Comparison of ENCODE assay signal across 8 mouse cellular contexts in the genomic region with DNA sequence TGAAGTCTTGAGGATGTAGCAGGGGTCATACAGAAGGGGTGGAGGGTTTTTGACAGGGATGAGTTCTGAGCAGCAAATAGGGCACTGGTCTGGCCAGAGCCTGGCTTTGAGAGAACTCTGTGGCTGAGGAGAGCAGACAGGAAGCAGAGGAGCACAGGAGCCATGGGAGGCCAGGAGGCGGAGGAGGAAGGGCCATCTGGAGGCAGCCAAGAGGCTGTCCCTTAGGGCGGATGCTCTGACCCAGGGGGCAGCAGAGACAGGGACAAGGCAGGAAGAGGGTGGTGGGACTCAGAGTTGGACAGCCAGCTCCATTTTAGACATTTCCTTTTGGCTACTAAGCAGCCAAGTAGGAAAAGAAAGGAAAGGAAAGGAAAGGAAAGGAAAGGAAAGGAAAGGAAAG. TPM values are rescaled to one million over a fixed set of nuclear protein-coding genes. Genes with fewer than 3 reads are reported as not detected.
DNase-seq lines count a peak whose midpoint lies in the region; ATAC-seq and TF ChIP-seq lines count a peak whose summit lies in the region.

No protein-coding gene starts in this region.

- H3K9ac ChIP-seq in forebrain, embryonic 12.5 days, result no peak overlapping the region
- H3K9ac ChIP-seq in heart, postnatal 0 days (replicated peaks; ENCODE audit: low read depth, low read length), result no peak overlapping the region; the same call in 1 of the 2 replicates

- H3K27me3 ChIP-seq in forebrain, embryonic 10.5 days (ENCODE audit: poor library complexity, severe bottlenecking), result no peaks in the 10 kb centered on the region
- H3K27me3 ChIP-seq in forebrain, embryonic 12.5 days, result no peaks in the 10 kb centered on the region
- no peaks in the 10 kb centered on the region for H3K27me3 ChIP-seq in heart, postnatal 0 days (ENCODE audit: control insufficient read depth, insufficient read depth, low read length)
- H3K27me3 ChIP-seq in limb, embryonic 10.5 days (ENCODE audit: low read depth, poor library complexity, severe bottlenecking), result no peaks in the 10 kb centered on the region

- intact Hi-C loops in left cerebral cortex, adult 2 months (cut with DNase I), result loop anchor here (5.0 kb wide), 2 partner anchors 59 to 109 kb away; a partner anchor contains a TSS

- peak overlapping the region; percentile 72 for H3K27ac ChIP-seq in forebrain, embryonic 10.5 days
- H3K27ac ChIP-seq in forebrain, embryonic 12.5 days, result no peak overlapping the region
- H3K27ac ChIP-seq in heart, postnatal 0 days (ENCODE audit: low read depth), result peak overlapping the region; percentile 77
- H3K27ac ChIP-seq in limb, embryonic 10.5 days, result peak overlapping the region; percentile 59
- no peak overlapping the region; the same call in 1 of the 2 replicates for H3K27ac ChIP-seq in left cerebral cortex, adult 2 months

- WGBS in forebrain, embryonic 10.5 days, result 44% methylated on average over 2 of the region's 2 CpGs
- 50% methylated on average over 2 of the region's 2 CpGs for WGBS in forebrain, embryonic 12.5 days
- 30% methylated on average over 2 of the region's 2 CpGs for WGBS in heart, postnatal 0 days
- WGBS in limb, embryonic 10.5 days, result 25% methylated on average over 2 of the region's 2 CpGs

- H3K9me3 ChIP-seq in forebrain, embryonic 10.5 days, result no peaks in the 10 kb centered on the region
- no peaks in the 10 kb centered on the region for H3K9me3 ChIP-seq in forebrain, embryonic 12.5 days
- H3K9me3 ChIP-seq in heart, postnatal 0 days (replicated peaks; ENCODE audit: control insufficient read depth, low read length), result no peaks in the 10 kb centered on the region
- no peaks in the 10 kb centered on the region for H3K9me3 ChIP-seq in limb, embryonic 10.5 days (replicated peaks)

- H3K4me3 ChIP-seq in forebrain, embryonic 10.5 days, result peak overlapping the region; percentile 34; the same call in 1 of the 2 replicates
- H3K4me3 ChIP-seq in forebrain, embryonic 12.5 days (replicated peaks), result no peak overlapping the region
- H3K4me3 ChIP-seq in heart, postnatal 0 days (ENCODE audit: low read depth, low read length), result no peak overlapping the region
- peak overlapping the region; percentile 13; the same call in 1 of the 2 replicates for H3K4me3 ChIP-seq in limb, embryonic 10.5 days
- H3K4me3 ChIP-seq in left cerebral cortex, adult 2 months, result no peak overlapping the region

- TF ChIP-seq CTCF in heart, postnatal 0 days (IDR thresholded peaks at IDR 0.05; ENCODE audit: low read depth), result peak; percentile 19; the same call in 1 of the 2 replicates
- no peak; the same call in 1 of the 2 replicates for TF ChIP-seq CTCF in left cerebral cortex, adult 2 months (IDR thresholded peaks at IDR 0.05)

- no peak for TF ChIP-seq EP300 in heart, postnatal 0 days (IDR thresholded peaks at IDR 0.05; ENCODE audit: low read depth)

- DNase-seq in forebrain, embryonic 10.5 days (ENCODE audit: extremely low spot score, low spot score), result no peak
- peak; percentile 70 to 80 for DNase-seq in cerebellum, adult 18-20 months
- peak; percentile 35 for DNase-seq in heart, postnatal 0 days (ENCODE audit: low spot score)
- no peak for DNase-seq in limb, embryonic 10.5 days (ENCODE audit: low spot score)
- DNase-seq in Muller cell, postnatal 12 days (ENCODE audit: inconsistent ontology term), result no peak
- DNase-seq in adipocyte (ENCODE audit: low spot score), result no peak
- DNase-seq in left cerebral cortex, adult 2 months (ENCODE audit: extremely low spot score in 1 of 2, low spot score in 2 of 2), result no peak

- no peak for ATAC-seq in forebrain, embryonic 12.5 days (ENCODE audit: low FRiP score)
- ATAC-seq in heart, postnatal 0 days (ENCODE audit: insufficient read depth, low read depth), result peak; percentile 40; the same call in 1 of the 2 replicates

- peaks cover 32% of the 10 kb centered on the region for H3K36me3 ChIP-seq in forebrain, embryonic 10.5 days (replicated peaks)
- peaks cover 27% of the 10 kb centered on the region for H3K36me3 ChIP-seq in forebrain, embryonic 12.5 days (replicated peaks)
- H3K36me3 ChIP-seq in heart, postnatal 0 days (replicated peaks; ENCODE audit: control insufficient read depth, insufficient read depth, low read length), result peaks cover 30% of the 10 kb centered on the region
- peaks cover 32% of the 10 kb centered on the region for H3K36me3 ChIP-seq in limb, embryonic 10.5 days

- no peak overlapping the region for H3K4me2 ChIP-seq in forebrain, embryonic 12.5 days
- H3K4me2 ChIP-seq in heart, postnatal 0 days (ENCODE audit: low read depth, low read length), result peak overlapping the region; percentile 22

- peaks cover 56% of the 10 kb centered on the region for H3K4me1 ChIP-seq in forebrain, embryonic 10.5 days
- H3K4me1 ChIP-seq in forebrain, embryonic 12.5 days, result peaks cover 26% of the 10 kb centered on the region
- peaks cover 23% of the 10 kb centered on the region for H3K4me1 ChIP-seq in heart, postnatal 0 days (ENCODE audit: control insufficient read depth, insufficient read depth)
- peaks cover 41% of the 10 kb centered on the region for H3K4me1 ChIP-seq in limb, embryonic 10.5 days

RNA-seq across cellular contexts. Expression of a gene that starts 3.6 kb away (rescaled TPM):
- polyA plus RNA-seq in forebrain, embryonic 10.5 days (2016; fragmentation: Nextera tagmentation; extraction: Ambion mirVana), result 125 and 127 TPM in 2 replicates
- 67.5 and 74.1 TPM in 2 replicates for polyA plus RNA-seq in forebrain, embryonic 12.5 days (2016; fragmentation: Nextera tagmentation; extraction: Ambion mirVana)
- 61.1 and 82.4 TPM in 2 replicates for total RNA-seq in heart, postnatal 0 days (2014; rRNA removed; ENCODE audit: low replicate concordance)
- polyA plus RNA-seq in heart, postnatal 0 days (2015; fragmentation: Nextera tagmentation; extraction: Ambion mirVana), result 62.1 and 65.7 TPM in 2 replicates
- polyA plus RNA-seq in limb, embryonic 10.5 days (2016; fragmentation: Nextera tagmentation; extraction: Ambion mirVana), result 108 and 124 TPM in 2 replicates
- total RNA-seq in left cerebral cortex, adult 2 months (2021), result 10 to 100 TPM; 32.1 to 34.0 TPM

RNA-seq across cellular contexts. Expression of a gene that starts 8.8 kb away (rescaled TPM):
- polyA plus RNA-seq in forebrain, embryonic 10.5 days (2016; fragmentation: Nextera tagmentation; extraction: Ambion mirVana), result 145 and 147 TPM in 2 replicates
- 113 and 115 TPM in 2 replicates for polyA plus RNA-seq in forebrain, embryonic 12.5 days (2016; fragmentation: Nextera tagmentation; extraction: Ambion mirVana)
- 14.0 and 21.9 TPM in 2 replicates for total RNA-seq in heart, postnatal 0 days (2014; rRNA removed; ENCODE audit: low replicate concordance)
- 29.1 and 31.4 TPM in 2 replicates for polyA plus RNA-seq in heart, postnatal 0 days (2015; fragmentation: Nextera tagmentation; extraction: Ambion mirVana)
- 113 and 116 TPM in 2 replicates for polyA plus RNA-seq in limb, embryonic 10.5 days (2016; fragmentation: Nextera tagmentation; extraction: Ambion mirVana)
- 10 to 100 TPM; 20.4 to 21.5 TPM for total RNA-seq in left cerebral cortex, adult 2 months (2021)

RNA-seq across cellular contexts. Expression of a gene that starts 9.1 kb away (rescaled TPM):
- polyA plus RNA-seq in forebrain, embryonic 10.5 days (2016; fragmentation: Nextera tagmentation; extraction: Ambion mirVana), result 1.3 and 1.5 TPM in 2 replicates
- 1.4 TPM in 2 replicates for polyA plus RNA-seq in forebrain, embryonic 12.5 days (2016; fragmentation: Nextera tagmentation; extraction: Ambion mirVana)
- total RNA-seq in heart, postnatal 0 days (2014; rRNA removed; ENCODE audit: low replicate concordance), result not detected in 2 replicates
- 0.16 and 0.25 TPM in 2 replicates for polyA plus RNA-seq in heart, postnatal 0 days (2015; fragmentation: Nextera tagmentation; extraction: Ambion mirVana)
- 0.86 and 1.7 TPM in 2 replicates for polyA plus RNA-seq in limb, embryonic 10.5 days (2016; fragmentation: Nextera tagmentation; extraction: Ambion mirVana)
- under 1 TPM; 0.19 to 0.63 TPM for total RNA-seq in left cerebral cortex, adult 2 months (2021)

RNA-seq across cellular contexts. Expression of a gene that starts 12.8 kb away (rescaled TPM):
- polyA plus RNA-seq in forebrain, embryonic 10.5 days (2016; fragmentation: Nextera tagmentation; extraction: Ambion mirVana), result 10.3 and 11.2 TPM in 2 replicates
- polyA plus RNA-seq in forebrain, embryonic 12.5 days (2016; fragmentation: Nextera tagmentation; extraction: Ambion mirVana), result 7.7 and 9.5 TPM in 2 replicates
- total RNA-seq in heart, postnatal 0 days (2014; rRNA removed; ENCODE audit: low replicate concordance), result 2.0 and 17.8 TPM in 2 replicates
- polyA plus RNA-seq in heart, postnatal 0 days (2015; fragmentation: Nextera tagmentation; extraction: Ambion mirVana), result 9.2 and 9.7 TPM in 2 replicates
- 11.7 and 13.5 TPM in 2 replicates for polyA plus RNA-seq in limb, embryonic 10.5 days (2016; fragmentation: Nextera tagmentation; extraction: Ambion mirVana)
- 10 to 100 TPM in 1 of 2 experiments, 1 to 10 TPM in 1; 8.3 to 10.3 TPM for total RNA-seq in left cerebral cortex, adult 2 months (2021)

RNA-seq across cellular contexts. Expression of a gene that starts 36.2 kb away (rescaled TPM):
- 1.1 and 1.4 TPM in 2 replicates for polyA plus RNA-seq in forebrain, embryonic 10.5 days (2016; fragmentation: Nextera tagmentation; extraction: Ambion mirVana)
- 0.92 and 1.3 TPM in 2 replicates for polyA plus RNA-seq in forebrain, embryonic 12.5 days (2016; fragmentation: Nextera tagmentation; extraction: Ambion mirVana)
- total RNA-seq in heart, postnatal 0 days (2014; rRNA removed; ENCODE audit: low replicate concordance), result 0.27 TPM in 1 of 2 replicates, not detected in the other
- 0.15 and 0.19 TPM in 2 replicates for polyA plus RNA-seq in heart, postnatal 0 days (2015; fragmentation: Nextera tagmentation; extraction: Ambion mirVana)
- 1.0 and 1.3 TPM in 2 replicates for polyA plus RNA-seq in limb, embryonic 10.5 days (2016; fragmentation: Nextera tagmentation; extraction: Ambion mirVana)
- total RNA-seq in left cerebral cortex, adult 2 months (2021), result under 1 TPM; 0.38 to 0.40 TPM

Comparison
In these comparisons a context has a peak if more than half of its experiments do, and no peak if none do; other contexts are left out.
1. H3K27ac ChIP-seq: peak in forebrain, embryonic 10.5 days (single experiment), heart, postnatal 0 days (single experiment) and limb, embryonic 10.5 days (single experiment); none in forebrain, embryonic 12.5 days (single experiment) and left cerebral cortex, adult 2 months (single experiment).
2. H3K4me3 ChIP-seq: peak in forebrain, embryonic 10.5 days (single experiment) and limb, embryonic 10.5 days (single experiment); none in forebrain, embryonic 12.5 days (single experiment), heart, postnatal 0 days (single experiment) and left cerebral cortex, adult 2 months (single experiment).
3. DNase-seq: peak in cerebellum, adult 18-20 months (2 of 2) and heart, postnatal 0 days (single experiment); none in forebrain, embryonic 10.5 days (single experiment), limb, embryonic 10.5 days (single experiment), Muller cell, postnatal 12 days (single experiment), adipocyte (single experiment) and left cerebral cortex, adult 2 months (0 of 2).